Mouse (Mus musculus): ENCODE measurements around the gene Mrgpra1. TPM values are rescaled to one million over a fixed set of nuclear protein-coding genes. Genes with fewer than 3 reads are reported as not detected.

The Mrgpra1 gene
- not detected for total RNA-seq (2023)

DNA sequence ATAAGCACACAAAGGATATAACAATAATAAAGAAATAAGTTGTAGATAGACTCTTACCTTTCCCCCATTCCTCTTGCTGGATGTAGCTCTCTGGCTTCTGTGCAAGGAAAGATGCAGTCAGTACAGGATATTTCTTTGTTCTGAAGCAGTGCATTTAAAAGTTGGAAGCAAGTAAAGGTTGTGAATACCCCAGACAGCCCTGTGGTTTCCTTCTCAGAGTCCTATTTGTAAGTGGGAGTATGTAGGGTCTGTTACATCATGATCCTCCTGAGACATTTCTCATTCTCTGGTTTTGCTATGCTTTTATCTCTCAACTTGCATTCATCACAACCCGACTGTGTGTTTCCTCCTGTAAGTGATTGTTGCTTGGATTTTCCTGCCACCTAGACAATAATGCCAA, at the start of gene Mrgpra1:
Gene Mrgpra1, minus strand, starts transcription at position 101 of the 400 bp plus-strand sequence.

Other genes with a start within 250 kb of the Mrgpra1 start
- not detected for gene Ptpn5, start 220.6 kb downstream of the Mrgpra1 start, total RNA-seq (2023)
- not detected for gene Mrgpra6, start 149.3 kb downstream of the Mrgpra1 start, total RNA-seq (2023)
- not detected for gene Mrgpra9, start 101.4 kb downstream of the Mrgpra1 start, total RNA-seq (2023)
- gene Mrgpra2a, start 97.9 kb upstream of the Mrgpra1 start, total RNA-seq (2023), result not detected
- not detected for gene Mrgpra2b, start 174.6 kb upstream of the Mrgpra1 start, total RNA-seq (2023)
- not detected for gene Mrgpra3, start 247.1 kb upstream of the Mrgpra1 start, total RNA-seq (2023)